Mouse (Mus musculus) small intestine, adult 2 months (tissue): ENCODE measurements around the gene Cd6. TPM values are rescaled to one million over a fixed set of nuclear protein-coding genes. Genes with fewer than 3 reads are reported as not detected.

ENCODE experiments used
- H3K27ac ChIP-seq: fragments of 200-500 bp; 2 replicates; pipeline ENCODE4 v1.5.1; 2012; ENCODE audit warnings: low read depth, low read length, control low read depth, inconsistent platforms; ENCODE audit not compliant: insufficient read depth
- H3K27me3 ChIP-seq: fragments of 200-500 bp; 2 replicates; pipeline ENCODE4 v1.6.1; 2012; ENCODE audit warnings: mild to moderate bottlenecking, moderate library complexity, low read length, inconsistent platforms; ENCODE audit not compliant: control insufficient read depth, insufficient read depth
- H3K36me3 ChIP-seq: fragments of 200-500 bp; 2 replicates; pipeline ENCODE4 v1.6.1; 2012; ENCODE audit warnings: mild to moderate bottlenecking, low read length, control low read depth, inconsistent platforms; ENCODE audit not compliant: control insufficient read depth, insufficient read depth
- H3K4me1 ChIP-seq: fragments of 200-500 bp; 2 replicates; pipeline ENCODE4 v1.6.1; 2012; ENCODE audit warnings: low read length, inconsistent platforms, mixed read lengths; ENCODE audit not compliant: control insufficient read depth, insufficient read depth, insufficient read length
- H3K4me3 ChIP-seq: fragments of 200-500 bp; 2 replicates; pipeline ENCODE4 v1.5.1; 2012; ENCODE audit warnings: low read depth, mild to moderate bottlenecking, control low read depth, inconsistent platforms, low read length, moderate library complexity
- CTCF ChIP-seq: fragments of 200-500 bp; IDR thresholded peaks from 2 replicates; pipeline ENCODE4 v1.5.1; 2012; ENCODE audit warnings: low read depth, mild to moderate bottlenecking, control low read depth, inconsistent platforms, low read length, moderate library complexity, mixed read lengths; ENCODE audit not compliant: insufficient replicate concordance, insufficient read length; ENCODE audit errors: extremely low read depth
- POLR2A ChIP-seq: fragments of 200-500 bp; IDR thresholded peaks from 2 replicates; pipeline ENCODE4 v1.6.1; 2012; ENCODE audit warnings: low read depth, mild to moderate bottlenecking, control low read depth, inconsistent platforms, low read length, moderate library complexity
- WGBS: fragments of 180-500 bp; shearing (Covaris S2); methylation state at CpG from one replicate; pipeline ENCODE4 v1.1.7; 2018; 5-methylcytosine and 5-hydroxymethylcytosine counted together
- polyA plus RNA-seq: library from polyadenylated mRNA; depleted of rRNA; stranded (reverse); fragments of >200 nt; gene quantifications from 2 replicates; pipeline ENCODE4 v1.2.3, GENCODE M21; 2012; rRNA removed

Cd6 gene
- polyA plus RNA-seq, 1 experiment, result 5.4 TPM

- Histone ChIP-seq H3K4me3 (no peak overlapping the region), H3K27ac (no peak overlapping the region), H3K27me3 (no peaks in the 10 kb centered on the region), H3K4me1 (0 out of 2 replicates have a peak, but pooled peaks cover 3% of the 10 kb centered on the region), H3K36me3 (no peaks in the 10 kb centered on the region)
- 63% methylated on average over 3 of the region's 3 CpGs for WGBS
- no peak for TF ChIP-seq POLR2A
- no peak for TF ChIP-seq CTCF
Measured at GRCm38 (mm10) chr19:10742565-10742964, 87.3 kb downstream of the Cd6 start.

GRCm38 (mm10) chr19:10742145-10742544 is 87.7 kb downstream of the Cd6 start:
- H3K27ac ChIP-seq, result no peak overlapping the region
- no peak overlapping the region for H3K4me3 ChIP-seq
- WGBS, result 71% methylated on average over 6 of the region's 6 CpGs
- TF ChIP-seq POLR2A (no peak), CTCF (no peak)
- H3K27me3 ChIP-seq, result no peaks in the 10 kb centered on the region
- no peaks in the 10 kb centered on the region for H3K36me3 ChIP-seq
- 0 out of 2 replicates have a peak, but pooled peaks cover 3% of the 10 kb centered on the region for H3K4me1 ChIP-seq

DNA sequence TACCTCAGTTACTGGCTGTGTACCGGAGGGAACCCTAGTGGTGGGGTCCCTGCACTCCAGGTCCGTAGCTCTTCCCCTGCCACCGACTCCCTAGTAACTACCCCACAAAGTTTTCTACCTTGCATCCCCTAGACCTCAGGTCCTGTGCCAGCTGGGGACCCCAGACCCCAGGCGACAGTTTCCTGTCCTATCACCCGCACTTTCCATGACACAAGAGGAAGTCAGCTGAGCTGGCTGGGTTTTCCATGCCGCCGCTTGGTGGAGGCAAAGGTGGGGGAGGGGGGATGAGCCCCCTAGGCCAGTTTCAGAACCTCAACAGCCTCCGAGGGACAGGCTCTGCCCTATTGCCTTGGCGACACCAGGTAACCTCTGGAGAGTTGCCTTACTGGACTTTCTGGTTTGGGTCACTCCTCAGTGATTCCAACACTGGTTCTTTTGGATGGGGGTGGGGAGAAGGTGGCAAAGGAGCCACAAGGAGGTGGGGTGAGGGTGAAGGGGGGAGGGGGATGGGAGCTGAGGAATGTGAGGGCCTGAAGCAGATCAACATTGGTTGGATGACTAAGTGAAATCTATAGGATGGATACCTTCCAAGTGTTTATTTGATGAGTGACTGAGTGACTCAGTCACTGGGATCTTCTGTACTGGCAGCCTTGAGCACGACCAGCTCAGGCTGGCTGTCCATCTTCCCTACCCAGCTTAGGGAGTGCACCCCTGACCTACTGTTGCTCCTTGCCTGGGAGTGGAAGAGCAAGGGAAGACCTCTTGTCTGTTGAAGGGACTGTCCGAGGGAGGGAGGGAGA is 89.0 kb downstream of the Cd6 start:
- H3K27me3 ChIP-seq, result no peaks in the 10 kb centered on the region
- TF ChIP-seq POLR2A (no peak), CTCF (no peak)
- 0 out of 2 replicates have a peak, but pooled peaks cover 3% of the 10 kb centered on the region for H3K4me1 ChIP-seq
- 26% methylated on average over 11 of the region's 11 CpGs for WGBS
- no peak overlapping the region for H3K27ac ChIP-seq
- no peaks in the 10 kb centered on the region for H3K36me3 ChIP-seq
- 0 out of 2 replicates have a peak overlapping the region, but pooled peaks have one; percentile 12 for H3K4me3 ChIP-seq

- no peak overlapping the region for H3K4me3 ChIP-seq
- TF ChIP-seq POLR2A (no peak), CTCF (no peak)
- no peaks in the 10 kb centered on the region for H3K36me3 ChIP-seq
- H3K27me3 ChIP-seq, result no peaks in the 10 kb centered on the region
- WGBS, result 88% methylated on average over 4 of the region's 4 CpGs
- 0 out of 2 replicates have a peak, but pooled peaks cover 3% of the 10 kb centered on the region for H3K4me1 ChIP-seq
- H3K27ac ChIP-seq, result no peak overlapping the region
Measured at GRCm38 (mm10) chr19:10739916-10740315, 89.9 kb downstream of the Cd6 start.

Other genes starting within 250 kb of the Cd6 start
- 37.7 and 57.2 TPM in 2 replicates for gene Ddb1, start 224.7 kb downstream of the Cd6 start, polyA plus RNA-seq
- gene Tkfc, start 224.4 kb downstream of the Cd6 start, polyA plus RNA-seq, result 124 and 224 TPM in 2 replicates
- 5.5 and 11.3 TPM in 2 replicates for gene Vwce, start 195.8 kb downstream of the Cd6 start, polyA plus RNA-seq
- 1.1 TPM in 1 of 2 replicates, not detected in the other for gene Pga5, start 152.0 kb downstream of the Cd6 start, polyA plus RNA-seq
- gene Vps37c, start 141.3 kb downstream of the Cd6 start, polyA plus RNA-seq, result 20.2 and 37.6 TPM in 2 replicates
- gene Cd5, start 91.1 kb downstream of the Cd6 start, polyA plus RNA-seq, result 2.2 and 2.6 TPM in 2 replicates
- gene Slc15a3, start 9.7 kb upstream of the Cd6 start, polyA plus RNA-seq, result 9.1 and 14.4 TPM in 2 replicates
- gene Tmem132a, start 39.9 kb upstream of the Cd6 start, polyA plus RNA-seq, result 4.9 and 5.0 TPM in 2 replicates
- gene Tmem109, start 51.9 kb upstream of the Cd6 start, polyA plus RNA-seq, result 23.6 and 26.8 TPM in 2 replicates
- gene Prpf19, start 65.2 kb upstream of the Cd6 start, polyA plus RNA-seq, result 63.6 and 114 TPM in 2 replicates
- 0.05 and 0.14 TPM in 2 replicates for gene Zp1, start 90.6 kb upstream of the Cd6 start, polyA plus RNA-seq
- 0.86 and 1.1 TPM in 2 replicates for gene Ptgdr2, start 107.1 kb upstream of the Cd6 start, polyA plus RNA-seq
- gene Ccdc86, start 119.2 kb upstream of the Cd6 start, polyA plus RNA-seq, result 2.5 and 3.2 TPM in 2 replicates
- 103 and 341 TPM in 2 replicates for gene Ms4a10, start 144.6 kb upstream of the Cd6 start, polyA plus RNA-seq
- gene Ms4a15, start 163.2 kb upstream of the Cd6 start, polyA plus RNA-seq, result 0.20 and 1.9 TPM in 2 replicates
- 30.4 and 79.4 TPM in 2 replicates for gene Ms4a18, start 188.0 kb upstream of the Cd6 start, polyA plus RNA-seq